Comparison of ENCODE assay signal across 12 mouse cellular contexts in the genomic region with DNA sequence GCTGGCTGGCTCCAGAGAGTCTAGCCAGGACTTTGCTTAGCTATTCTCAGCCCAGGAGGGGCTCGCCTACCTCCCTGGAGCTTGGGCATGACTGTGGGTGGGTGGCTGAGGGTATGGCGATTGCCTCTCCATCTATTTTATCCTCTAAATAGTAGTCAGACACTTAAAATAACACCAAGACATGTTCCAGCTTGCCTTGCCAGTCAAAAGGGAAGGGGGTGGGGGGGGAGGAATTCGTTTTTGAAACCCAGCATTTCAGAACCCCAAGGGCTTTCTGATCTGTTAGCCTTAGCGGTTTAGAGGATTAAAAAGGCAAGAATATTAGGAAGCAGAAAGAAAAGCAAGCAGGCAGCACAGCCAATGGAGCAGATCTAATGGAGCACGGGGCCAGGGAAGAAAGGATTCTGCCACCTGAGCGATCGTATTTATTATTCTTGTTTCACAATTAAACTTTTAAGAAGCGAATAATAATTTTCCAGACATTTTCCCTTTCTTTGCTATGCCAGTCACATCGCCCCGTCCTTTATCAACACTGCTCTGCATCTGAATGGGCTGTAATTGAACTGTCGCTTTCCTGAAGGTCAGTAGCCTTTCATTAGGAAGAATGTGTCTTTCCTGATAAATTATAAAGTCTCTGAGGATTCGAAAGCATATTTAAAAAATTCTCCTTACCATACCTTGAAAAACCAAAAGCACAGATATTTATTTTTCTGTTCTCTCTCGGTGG.
A peak's percentile ranks its signal among the peaks of the same experiment; 100 is the strongest.
DNase-seq lines count a peak whose midpoint lies in the region; ATAC-seq and TF ChIP-seq lines count a peak whose summit lies in the region.
"Had no signal": no experiment of that assay in that cellular context is flagged by ENCODE, and none has a peak within 500 bp of the region (broad histone marks: within the 10 kb centered on the region; RNA-seq: fewer than 3 reads in every experiment).

No protein-coding gene starts in this region.

- TF ChIP-seq CTCF in midbrain, postnatal 0 days (IDR thresholded peaks at IDR 0.05): no peak
- TF ChIP-seq CTCF in left cerebral cortex, adult 2 months (IDR thresholded peaks at IDR 0.05): no peak

- H3K36me3 ChIP-seq in limb, embryonic 13.5 days: no peaks in the 10 kb centered on the region
- H3K36me3 ChIP-seq in limb, embryonic 10.5 days: no peaks in the 10 kb centered on the region
- no peaks in the 10 kb centered on the region for H3K36me3 ChIP-seq in embryonic facial prominence, embryonic 12.5 days
- no peaks in the 10 kb centered on the region for H3K36me3 ChIP-seq in hindbrain, embryonic 12.5 days
- no peaks in the 10 kb centered on the region for H3K36me3 ChIP-seq in midbrain, postnatal 0 days (ENCODE audit: insufficient read depth, low read length)
- H3K36me3 ChIP-seq: limb, embryonic 12.5 days; stomach, embryonic 15.5 days had no signal

- peaks cover 12% of the 10 kb centered on the region for H3K4me1 ChIP-seq in limb, embryonic 13.5 days
- H3K4me1 ChIP-seq in limb, embryonic 10.5 days: peaks cover 5% of the 10 kb centered on the region; the same call in 1 of the 2 replicates
- H3K4me1 ChIP-seq in embryonic facial prominence, embryonic 12.5 days: 0 out of 2 replicates have a peak, but pooled peaks cover 7% of the 10 kb centered on the region
- peaks cover 19% of the 10 kb centered on the region for H3K4me1 ChIP-seq in hindbrain, embryonic 12.5 days
- peaks cover 6% of the 10 kb centered on the region; the same call in 1 of the 2 replicates for H3K4me1 ChIP-seq in midbrain, postnatal 0 days (ENCODE audit: insufficient read depth, low read length)

- peak overlapping the region; percentile 33; the same call in 1 of the 2 replicates for H3K27ac ChIP-seq in limb, embryonic 13.5 days
- H3K27ac ChIP-seq in limb, embryonic 10.5 days: no peak overlapping the region
- 0 out of 2 replicates have a peak overlapping the region, but pooled peaks have one; percentile 13 for H3K27ac ChIP-seq in embryonic facial prominence, embryonic 12.5 days
- peak overlapping the region; percentile 72 for H3K27ac ChIP-seq in hindbrain, embryonic 12.5 days
- H3K27ac ChIP-seq in midbrain, postnatal 0 days (ENCODE audit: low read depth, low read length): peak overlapping the region; percentile 4; the same call in 1 of the 2 replicates
- H3K27ac ChIP-seq in left cerebral cortex, adult 2 months: no peak overlapping the region
- H3K27ac ChIP-seq: gastrocnemius, adult 2 months; limb, embryonic 12.5 days; macrophage; stomach, embryonic 15.5 days had no signal

- DNase-seq in limb, embryonic 10.5 days (ENCODE audit: low spot score): no peak
- DNase-seq in midbrain, postnatal 0 days (ENCODE audit: low spot score): peak; percentile 16
- DNase-seq in left cerebral cortex, adult 2 months (ENCODE audit: extremely low spot score in 1 of 2, low spot score in 2 of 2): no peak
- DNase-seq in MN1 (ENCODE audit: low spot score): no peak
- no peak for DNase-seq in c-Kit-positive CD71-positive TER-119-positive erythroid progenitor cells, embryonic 14.5 days (ENCODE audit: low spot score)
- DNase-seq: gastrocnemius, adult 2 months had no signal

- no peak overlapping the region for H3K9ac ChIP-seq in limb, embryonic 13.5 days
- no peak overlapping the region for H3K9ac ChIP-seq in embryonic facial prominence, embryonic 12.5 days
- no peak overlapping the region for H3K9ac ChIP-seq in hindbrain, embryonic 12.5 days
- H3K9ac ChIP-seq in midbrain, postnatal 0 days (replicated peaks; ENCODE audit: low read length, poor library complexity, severe bottlenecking): no peak overlapping the region
- H3K9ac ChIP-seq: limb, embryonic 12.5 days; stomach, embryonic 15.5 days had no signal

- ATAC-seq in limb, embryonic 13.5 days (ENCODE audit: low FRiP score, low read depth): no peak
- ATAC-seq in embryonic facial prominence, embryonic 12.5 days (ENCODE audit: insufficient number of reproducible peaks, insufficient read depth, low FRiP score, low TSS enrichment): no peak
- peak; percentile 73 for ATAC-seq in hindbrain, embryonic 12.5 days (ENCODE audit: low FRiP score)
- no peak for ATAC-seq in midbrain, postnatal 0 days (ENCODE audit: low FRiP score)

- H3K4me3 ChIP-seq in limb, embryonic 13.5 days: no peak overlapping the region
- H3K4me3 ChIP-seq in limb, embryonic 10.5 days: no peak overlapping the region
- H3K4me3 ChIP-seq in embryonic facial prominence, embryonic 12.5 days: no peak overlapping the region
- H3K4me3 ChIP-seq in hindbrain, embryonic 12.5 days: no peak overlapping the region
- H3K4me3 ChIP-seq in midbrain, postnatal 0 days (ENCODE audit: low read depth, low read length): no peak overlapping the region
- H3K4me3 ChIP-seq in left cerebral cortex, adult 2 months: no peak overlapping the region
- H3K4me3 ChIP-seq: gastrocnemius, adult 2 months; limb, embryonic 12.5 days; stomach, embryonic 15.5 days had no signal

- WGBS in limb, embryonic 13.5 days: 58% methylated on average over 13 of the region's 13 CpGs
- WGBS in limb, embryonic 10.5 days: 71% methylated on average over 13 of the region's 13 CpGs
- WGBS in embryonic facial prominence, embryonic 12.5 days: 42% methylated on average over 13 of the region's 13 CpGs
- 24% methylated on average over 13 of the region's 13 CpGs for WGBS in hindbrain, embryonic 12.5 days
- WGBS in midbrain, postnatal 0 days: 12% methylated on average over 13 of the region's 13 CpGs

- H3K9me3 ChIP-seq in limb, embryonic 13.5 days: no peaks in the 10 kb centered on the region
- no peaks in the 10 kb centered on the region for H3K9me3 ChIP-seq in limb, embryonic 10.5 days (replicated peaks)
- H3K9me3 ChIP-seq in embryonic facial prominence, embryonic 12.5 days: no peaks in the 10 kb centered on the region
- no peaks in the 10 kb centered on the region for H3K9me3 ChIP-seq in hindbrain, embryonic 12.5 days (replicated peaks)
- H3K9me3 ChIP-seq in midbrain, postnatal 0 days (ENCODE audit: low read length): no peaks in the 10 kb centered on the region
- H3K9me3 ChIP-seq: limb, embryonic 12.5 days; stomach, embryonic 15.5 days had no signal

- 0 out of 2 replicates have a peak overlapping the region, but pooled peaks have one; percentile 0 for H3K4me2 ChIP-seq in limb, embryonic 13.5 days (replicated peaks)
- no peak overlapping the region for H3K4me2 ChIP-seq in embryonic facial prominence, embryonic 12.5 days (replicated peaks)
- H3K4me2 ChIP-seq in hindbrain, embryonic 12.5 days (replicated peaks): peak overlapping the region; percentile 35
- peak overlapping the region; percentile 37 for H3K4me2 ChIP-seq in midbrain, postnatal 0 days (ENCODE audit: low read depth, low read length, poor library complexity, severe bottlenecking)
- H3K4me2 ChIP-seq: limb, embryonic 12.5 days; stomach, embryonic 15.5 days had no signal

- intact Hi-C loops in left cerebral cortex, adult 2 months (cut with DNase I): loop anchor here (10.0 kb wide), 1 partner anchor 621 kb away; no protein-coding TSS in a partner anchor

- H3K27me3 ChIP-seq in limb, embryonic 13.5 days: no peaks in the 10 kb centered on the region
- H3K27me3 ChIP-seq in limb, embryonic 10.5 days (ENCODE audit: low read depth, poor library complexity, severe bottlenecking): no peaks in the 10 kb centered on the region
- no peaks in the 10 kb centered on the region for H3K27me3 ChIP-seq in embryonic facial prominence, embryonic 12.5 days
- no peaks in the 10 kb centered on the region for H3K27me3 ChIP-seq in hindbrain, embryonic 12.5 days
- no peaks in the 10 kb centered on the region for H3K27me3 ChIP-seq in midbrain, postnatal 0 days (ENCODE audit: insufficient read depth, low read length)
- H3K27me3 ChIP-seq: limb, embryonic 12.5 days; stomach, embryonic 15.5 days had no signal

Comparison
In these comparisons a context has a peak if more than half of its experiments do, and no peak if none do; other contexts are left out.
1. H3K27ac ChIP-seq: peak in limb, embryonic 13.5 days (single experiment), embryonic facial prominence, embryonic 12.5 days (single experiment), hindbrain, embryonic 12.5 days (single experiment) and midbrain, postnatal 0 days (single experiment); none in limb, embryonic 10.5 days (single experiment) and left cerebral cortex, adult 2 months (single experiment).